Mouse (Mus musculus) bone marrow, adult 2 months (tissue): ENCODE measurements at regions not wholly inside any gene's neighbourhood (a gene's known extent, or its start where the extent isn't known, plus 50 kb on each side); places are given as distances from the start of the nearest gene placed in this dataset.

Source experiments
- H3K27ac ChIP-seq: fragments of 200-500 bp; 2 replicates; pipeline ENCODE4 v1.5.1; 2012; ENCODE audit warnings: low read depth, mild to moderate bottlenecking, control low read depth, inconsistent platforms, low read length; ENCODE audit not compliant: control insufficient read depth, poor library complexity, insufficient read depth
- H3K4me1 ChIP-seq: fragments of 200-500 bp; 2 replicates; pipeline ENCODE4 v1.6.1; 2011; ENCODE audit warnings: low read length; ENCODE audit not compliant: control insufficient read depth, insufficient read depth
- H3K4me3 ChIP-seq: fragments of 200-500 bp; replicated peaks from 2 replicates; pipeline ENCODE3; 2011; ENCODE audit warnings: mild to moderate bottlenecking, low read depth, low read length, control low read depth; ENCODE audit not compliant: control insufficient read depth
- CTCF ChIP-seq: fragments of 200-500 bp; IDR thresholded peaks from 2 replicates; pipeline ENCODE4 v1.5.1; 2011; ENCODE audit warnings: low read length, control low read depth; ENCODE audit not compliant: control insufficient read depth, insufficient read depth
- POLR2A ChIP-seq: fragments of 200-500 bp; IDR thresholded peaks from 2 replicates; pipeline ENCODE4 v1.6.1; 2011; ENCODE audit warnings: low read depth, mild to moderate bottlenecking, control low read depth, low read length, borderline replicate concordance; ENCODE audit not compliant: control insufficient read depth
- WGBS: fragments of 180-500 bp; shearing (Covaris S2); methylation state at CpG from one replicate; pipeline ENCODE4 v1.1.7; 2018; 5-methylcytosine and 5-hydroxymethylcytosine counted together

DNA sequence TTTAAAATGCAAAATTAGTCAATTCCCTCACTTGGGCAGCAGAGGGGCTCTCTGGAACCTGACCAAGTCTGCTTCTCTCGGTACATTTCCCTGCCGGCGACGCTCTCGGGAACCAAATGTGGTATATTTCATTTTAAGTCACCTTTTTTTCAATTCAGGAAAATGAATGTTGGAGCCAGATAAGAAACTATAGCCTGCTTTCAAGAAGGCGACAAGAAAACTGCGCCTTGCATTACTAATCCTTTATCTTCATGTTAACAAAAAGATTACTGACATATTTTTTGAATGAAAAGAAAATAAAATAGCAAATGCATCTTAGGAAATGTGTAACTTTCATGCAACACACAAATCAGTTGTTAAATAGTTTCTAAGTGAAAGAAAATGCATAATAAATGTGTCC, 98.2 kb downstream of the Il20rb start:
- TF ChIP-seq CTCF, result no peak
- no peak for TF ChIP-seq POLR2A
- no peak overlapping the region for H3K27ac ChIP-seq
- no peak overlapping the region for H3K4me3 ChIP-seq
- H3K4me1 ChIP-seq, result no peaks in the 10 kb centered on the region
- WGBS, result 33% methylated on average over 7 of the region's 7 CpGs

DNA sequence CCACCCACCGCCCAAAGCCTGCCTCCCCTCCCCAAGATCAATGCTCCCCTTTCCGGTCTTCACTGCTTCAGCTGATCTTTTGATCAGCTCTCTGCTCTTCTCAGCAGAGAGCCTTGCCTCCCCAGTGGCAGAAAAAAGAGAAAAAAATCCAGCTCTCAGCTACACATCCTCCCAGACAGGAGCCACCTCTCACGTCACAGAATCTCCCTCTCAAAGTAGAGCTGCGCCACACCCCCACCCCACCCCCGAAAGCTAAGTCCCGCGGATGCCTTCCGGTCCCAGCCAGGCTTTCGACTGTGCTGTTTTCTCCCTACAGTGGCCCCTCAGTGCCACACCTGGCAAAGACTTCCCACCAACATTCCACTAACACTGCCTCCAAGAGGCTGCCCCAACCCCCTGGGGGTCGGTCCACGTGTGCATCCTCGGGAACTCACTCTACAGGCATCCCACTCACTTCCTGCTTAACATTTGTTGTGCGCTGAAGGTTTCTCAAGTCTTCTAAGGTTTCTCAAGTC, 99.4 kb downstream of the Il20rb start:
- WGBS, result 37% methylated on average over 13 of the region's 13 CpGs
- TF ChIP-seq POLR2A (no peak), CTCF (no peak)
- Histone ChIP-seq H3K27ac (no peak overlapping the region), H3K4me3 (no peak overlapping the region), H3K4me1 (no peaks in the 10 kb centered on the region)

DNA sequence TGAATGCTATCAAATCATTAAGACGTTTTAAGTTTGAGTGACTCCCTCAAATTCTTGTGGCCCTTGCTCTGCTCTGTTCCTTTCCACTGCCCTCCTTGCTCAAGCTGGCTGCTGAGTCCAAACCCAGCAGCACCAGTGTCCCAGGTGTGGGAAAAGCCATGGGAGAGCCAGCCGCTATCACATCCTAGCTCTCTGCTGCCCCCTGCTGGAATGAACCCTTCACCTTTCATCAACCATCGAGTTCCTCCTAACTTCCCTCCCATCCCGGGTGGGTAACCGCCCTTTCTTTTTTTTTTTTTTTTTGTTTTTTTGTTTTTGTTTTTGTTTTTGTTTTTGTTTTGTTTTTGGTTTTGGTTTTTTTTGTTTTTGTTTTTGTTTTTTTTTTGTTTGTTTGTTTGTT, 104.1 kb downstream of the Il20rb start:
- TF ChIP-seq CTCF (peak; percentile 73), POLR2A (no peak)
- no peaks in the 10 kb centered on the region for H3K4me1 ChIP-seq
- H3K4me3 ChIP-seq, result no peak overlapping the region
- H3K27ac ChIP-seq, result no peak overlapping the region
- WGBS, result 31% methylated on average over 5 of the region's 5 CpGs

DNA sequence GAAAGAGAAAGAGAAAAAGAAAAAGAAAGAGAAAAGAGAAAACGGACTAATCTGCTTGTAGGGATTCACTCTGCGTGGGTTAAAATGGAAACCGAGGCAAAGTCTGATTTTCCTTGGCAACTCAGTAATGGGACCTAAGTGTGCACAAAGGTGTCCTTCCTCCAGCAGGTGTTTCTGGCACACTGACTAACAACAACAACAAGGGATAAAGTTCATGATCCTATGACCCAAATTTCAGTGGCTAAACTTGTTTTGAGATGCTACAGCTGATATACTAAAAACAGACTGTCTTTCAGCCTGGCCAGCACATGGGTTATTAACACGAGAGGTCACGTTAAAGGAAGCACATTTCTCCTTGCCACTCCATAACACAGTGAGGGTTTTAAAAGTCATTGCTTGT, 116.7 kb downstream of the Il20rb start:
- WGBS, result 78% methylated on average over 5 of the region's 5 CpGs
- H3K4me3 ChIP-seq, result no peak overlapping the region
- TF ChIP-seq POLR2A (no peak), CTCF (no peak)
- no peak overlapping the region for H3K27ac ChIP-seq
- H3K4me1 ChIP-seq, result peaks cover 1% of the 10 kb centered on the region

- peaks cover 1% of the 10 kb centered on the region for H3K4me1 ChIP-seq
- 85% methylated on average over 6 of the region's 6 CpGs for WGBS
- no peak for TF ChIP-seq POLR2A
- no peak for TF ChIP-seq CTCF
- H3K4me3 ChIP-seq, result no peak overlapping the region
- H3K27ac ChIP-seq, result no peak overlapping the region
These were observed 119.8 kb downstream of the Il20rb start for GRCm38 (mm10) chr9:100366816-100367215.

DNA sequence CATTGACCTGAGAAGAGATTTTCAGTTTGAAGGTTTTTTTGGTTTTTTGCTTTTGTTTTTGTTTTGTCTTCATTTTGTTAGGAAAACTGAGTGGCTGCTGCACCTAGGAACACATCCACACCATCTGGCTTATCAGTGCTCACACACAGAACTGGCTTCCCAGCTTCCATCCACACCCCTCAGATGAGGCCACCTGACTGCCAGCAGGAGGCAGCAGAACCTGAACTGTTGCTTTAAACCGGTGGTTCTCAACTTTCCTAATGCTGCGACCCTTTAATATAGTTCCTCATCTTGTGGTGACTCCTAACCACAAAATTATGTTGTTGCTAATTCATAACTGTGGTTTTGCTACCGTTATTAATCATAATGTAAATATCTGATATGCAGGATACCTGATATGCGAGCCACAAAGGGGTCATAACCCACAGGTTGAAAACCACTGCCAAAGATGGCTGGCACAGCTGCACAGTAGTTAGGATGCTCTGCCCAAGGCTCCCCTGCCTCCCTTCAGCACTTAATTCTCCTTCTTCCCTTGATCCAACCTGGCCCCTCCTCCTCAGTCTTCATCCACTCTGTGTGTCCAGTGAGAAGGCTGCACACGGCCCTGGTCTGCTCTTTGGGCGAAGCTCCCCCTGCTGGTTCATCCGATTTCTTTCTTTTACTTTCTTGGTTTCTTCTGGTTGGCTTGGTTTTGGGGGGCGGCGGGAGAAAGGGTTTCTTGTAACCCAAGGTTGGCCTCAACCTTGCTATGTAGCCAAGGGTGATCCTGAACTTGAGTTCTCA, 126.5 kb downstream of the Il20rb start:
- Histone ChIP-seq H3K4me1 (no peaks in the 10 kb centered on the region), H3K27ac (no peak overlapping the region), H3K4me3 (no peak overlapping the region)
- 28% methylated on average over 9 of the region's 9 CpGs for WGBS
- TF ChIP-seq POLR2A (no peak), CTCF (peak; percentile 26; the same call in 1 of the 2 replicates)

GRCm38 (mm10) chr9:100357553-100357952, 129.0 kb downstream of the Il20rb start:
- TF ChIP-seq CTCF (no peak), POLR2A (no peak)
- Histone ChIP-seq H3K4me3 (no peak overlapping the region), H3K4me1 (no peaks in the 10 kb centered on the region), H3K27ac (no peak overlapping the region)
- WGBS, result 3% methylated on average over 12 of the region's 12 CpGs

DNA sequence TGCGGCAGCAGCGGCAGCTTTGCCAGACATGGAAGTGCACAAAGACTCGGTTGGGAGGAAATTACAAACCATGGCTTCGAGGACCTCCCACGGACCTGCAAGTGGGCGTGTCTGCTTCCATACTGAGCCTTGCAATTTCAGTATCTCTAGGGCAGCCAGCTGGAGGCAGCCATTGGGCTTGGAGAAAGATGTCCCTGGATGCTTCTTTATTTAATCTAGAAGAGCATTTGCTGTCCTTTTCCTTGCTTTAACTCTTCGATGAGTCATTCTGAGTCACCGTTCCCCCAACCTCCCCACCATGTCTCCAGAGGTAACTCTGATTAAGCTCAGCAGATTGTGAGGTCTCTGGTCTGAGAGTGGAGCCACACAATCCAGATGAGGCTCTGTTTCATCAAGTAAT, 145.8 kb downstream of the Il20rb start:
- Histone ChIP-seq H3K4me1 (no peaks in the 10 kb centered on the region), H3K27ac (no peak overlapping the region), H3K4me3 (no peak overlapping the region)
- TF ChIP-seq POLR2A, result no peak
- TF ChIP-seq CTCF, result no peak
- 70% methylated on average over 8 of the region's 8 CpGs for WGBS
